Mouse (Mus musculus): ENCODE results near the gene Map7d1. TPM values are rescaled to one million over a fixed set of nuclear protein-coding genes. Genes with fewer than 3 reads are reported as not detected.

Gene Map7d1
- polyA plus RNA-seq, 1 experiment from 2014 or later = 37.0 TPM

DNA sequence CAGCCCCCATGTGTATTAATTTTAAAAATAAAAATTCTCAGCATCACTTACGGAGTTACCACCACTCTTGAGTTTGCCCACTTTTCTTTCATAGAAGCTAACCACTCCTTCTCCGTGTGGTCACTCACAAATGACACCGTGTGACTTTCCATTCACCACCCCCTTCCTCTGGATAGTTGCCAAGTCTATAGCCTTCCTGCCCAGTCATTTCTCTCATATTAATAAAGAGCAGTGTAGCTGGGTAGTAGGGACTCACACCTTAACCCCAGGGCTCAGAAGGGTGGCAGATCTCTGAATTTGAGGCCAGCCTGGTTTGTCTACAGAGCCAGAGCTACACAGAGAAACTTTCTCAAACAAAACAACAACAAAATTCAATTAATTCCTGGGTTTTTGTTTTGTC, 58.7 kb downstream of the Map7d1 start:
- 57% methylated on average over 3 of the region's 3 CpGs for WGBS (ENCODE audit: insufficient replicate concordance)
- no peak overlapping the region for H3K9ac ChIP-seq (ENCODE audit: low read depth, low read length)
- no peak overlapping the region for H3K27ac ChIP-seq (ENCODE audit: low read depth, low read length)
- peaks cover 9% of the 10 kb centered on the region for H3K36me3 ChIP-seq (ENCODE audit: control insufficient read depth, insufficient read depth, low read length)
- H3K4me3 ChIP-seq (ENCODE audit: low read depth, low read length) = no peak overlapping the region
- no peaks in the 10 kb centered on the region for H3K27me3 ChIP-seq (ENCODE audit: control insufficient read depth, insufficient read depth, low read length)
- H3K4me1 ChIP-seq (ENCODE audit: control insufficient read depth, insufficient read depth, low read length) = peaks cover 32% of the 10 kb centered on the region
- H3K4me2 ChIP-seq = no peak overlapping the region
- no peaks in the 10 kb centered on the region for H3K9me3 ChIP-seq (replicated peaks; ENCODE audit: control insufficient read depth, low read length)
- no peak for ATAC-seq (replicated peaks; ENCODE audit: insufficient number of reproducible peaks, low FRiP score, low TSS enrichment)

DNA sequence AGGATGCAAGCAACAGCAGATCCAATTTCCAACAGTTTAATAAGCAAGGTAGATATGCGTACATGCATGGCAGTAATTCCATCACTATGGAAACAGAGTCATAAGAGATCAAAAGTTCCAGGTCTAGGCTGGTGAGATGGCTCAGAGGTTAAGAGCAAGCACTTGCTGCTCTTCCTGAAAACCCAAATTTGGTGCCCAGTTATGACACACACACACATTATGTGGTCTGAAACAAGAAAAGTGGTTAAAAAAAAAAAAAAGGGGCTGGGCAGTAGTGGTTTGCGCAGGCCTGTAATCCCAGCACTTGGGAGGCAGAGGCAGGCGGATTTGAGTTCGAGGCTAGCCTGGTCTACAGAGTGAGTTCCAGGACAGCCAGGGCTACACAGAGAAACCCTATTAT, 61.2 kb downstream of the Map7d1 start:
- WGBS (ENCODE audit: insufficient replicate concordance) = 94% methylated on average over 4 of the region's 4 CpGs
- Histone ChIP-seq H3K4me3 (ENCODE audit: low read depth, low read length) (no peak overlapping the region), H3K27ac (ENCODE audit: low read depth, low read length) (no peak overlapping the region), H3K9ac (ENCODE audit: low read depth, low read length) (no peak overlapping the region), H3K36me3 (ENCODE audit: control insufficient read depth, insufficient read depth, low read length) (peaks cover 15% of the 10 kb centered on the region), H3K27me3 (ENCODE audit: control insufficient read depth, insufficient read depth, low read length) (no peaks in the 10 kb centered on the region), H3K9me3 (replicated peaks; ENCODE audit: control insufficient read depth, low read length) (no peaks in the 10 kb centered on the region), H3K4me2 (no peak overlapping the region), H3K4me1 (ENCODE audit: control insufficient read depth, insufficient read depth, low read length) (peaks cover 20% of the 10 kb centered on the region)
- ATAC-seq (replicated peaks; ENCODE audit: insufficient number of reproducible peaks, low FRiP score, low TSS enrichment) = no peak

DNA sequence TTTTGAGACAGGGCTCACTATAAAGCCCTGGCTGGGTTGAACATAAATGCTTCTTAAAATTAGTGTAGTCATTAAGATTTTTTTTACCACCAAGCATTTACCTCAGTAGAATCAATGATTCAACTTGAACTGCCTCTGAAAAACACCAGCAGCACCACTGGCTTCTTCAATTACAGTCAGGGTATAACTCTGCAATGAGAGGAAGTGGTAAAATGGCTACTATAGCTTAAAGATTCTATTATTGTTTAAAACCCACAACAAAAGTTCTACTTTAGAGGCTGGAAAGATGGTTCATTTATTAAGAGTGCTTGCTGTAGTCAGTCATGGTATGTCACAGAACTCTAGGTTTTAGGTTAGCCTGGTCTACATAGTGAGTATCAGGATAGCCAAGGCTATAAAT, 61.9 kb downstream of the Map7d1 start:
- Histone ChIP-seq H3K4me2 (no peak overlapping the region), H3K9me3 (replicated peaks; ENCODE audit: control insufficient read depth, low read length) (no peaks in the 10 kb centered on the region), H3K27ac (ENCODE audit: low read depth, low read length) (no peak overlapping the region), H3K27me3 (ENCODE audit: control insufficient read depth, insufficient read depth, low read length) (no peaks in the 10 kb centered on the region), H3K4me1 (ENCODE audit: control insufficient read depth, insufficient read depth, low read length) (peaks cover 15% of the 10 kb centered on the region), H3K9ac (ENCODE audit: low read depth, low read length) (no peak overlapping the region), H3K4me3 (ENCODE audit: low read depth, low read length) (no peak overlapping the region), H3K36me3 (ENCODE audit: control insufficient read depth, insufficient read depth, low read length) (peaks cover 15% of the 10 kb centered on the region)
- no peak for ATAC-seq (replicated peaks; ENCODE audit: insufficient number of reproducible peaks, low FRiP score, low TSS enrichment)

DNA sequence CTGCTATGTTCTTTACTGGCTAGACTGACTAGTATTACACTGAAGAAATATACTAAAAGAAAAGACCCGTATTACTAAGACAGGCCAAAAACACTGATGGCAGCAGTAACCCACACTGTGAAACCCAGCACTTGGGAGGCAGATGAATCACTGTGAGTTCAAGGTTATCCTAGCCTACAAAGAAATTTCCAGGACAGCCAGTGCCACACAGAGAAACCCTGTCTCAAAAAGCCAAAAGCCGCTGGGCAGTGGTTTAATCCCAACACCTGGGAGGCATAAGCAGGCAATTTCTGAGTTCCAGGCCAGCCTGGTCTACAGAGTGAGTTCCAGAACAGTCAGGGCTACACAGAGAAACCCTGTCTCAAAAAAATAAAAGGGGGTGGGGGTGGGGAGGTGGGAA, 65.5 kb downstream of the Map7d1 start:
- no peaks in the 10 kb centered on the region for H3K4me1 ChIP-seq (ENCODE audit: control insufficient read depth, insufficient read depth, low read length)
- 96% methylated on average over 2 of the region's 2 CpGs for WGBS (ENCODE audit: insufficient replicate concordance)
- H3K27ac ChIP-seq (ENCODE audit: low read depth, low read length) = no peak overlapping the region
- no peak overlapping the region for H3K4me2 ChIP-seq
- H3K9ac ChIP-seq (ENCODE audit: low read depth, low read length) = no peak overlapping the region
- H3K27me3 ChIP-seq (ENCODE audit: control insufficient read depth, insufficient read depth, low read length) = no peaks in the 10 kb centered on the region
- peaks cover 15% of the 10 kb centered on the region for H3K36me3 ChIP-seq (ENCODE audit: control insufficient read depth, insufficient read depth, low read length)
- no peaks in the 10 kb centered on the region for H3K9me3 ChIP-seq (replicated peaks; ENCODE audit: control insufficient read depth, low read length)
- no peak overlapping the region for H3K4me3 ChIP-seq (ENCODE audit: low read depth, low read length)
- no peak for ATAC-seq (replicated peaks; ENCODE audit: insufficient number of reproducible peaks, low FRiP score, low TSS enrichment)

DNA sequence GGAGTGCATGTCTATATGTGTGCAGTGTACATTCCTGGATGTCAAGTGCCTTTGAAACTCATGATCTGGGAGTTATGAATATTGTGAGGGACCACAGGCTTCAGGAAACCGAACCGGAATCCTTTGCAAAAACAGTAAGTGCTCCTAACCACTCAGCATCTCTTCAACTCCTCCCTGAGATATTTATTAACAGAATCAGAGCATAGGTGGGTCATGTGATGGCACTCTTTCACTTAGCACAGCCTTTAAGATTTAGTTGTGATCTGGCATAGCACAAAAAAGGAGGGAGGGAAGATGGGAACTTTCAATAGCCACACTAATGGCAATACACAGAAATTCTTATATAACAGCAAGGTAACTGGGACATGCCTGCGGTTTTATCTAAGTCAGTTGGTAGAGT, 69.0 kb downstream of the Map7d1 start:
- WGBS (ENCODE audit: insufficient replicate concordance) = 95% methylated on average over 3 of the region's 3 CpGs
- peaks cover 6% of the 10 kb centered on the region for H3K36me3 ChIP-seq (ENCODE audit: control insufficient read depth, insufficient read depth, low read length)
- no peak for ATAC-seq (replicated peaks; ENCODE audit: insufficient number of reproducible peaks, low FRiP score, low TSS enrichment)
- H3K27me3 ChIP-seq (ENCODE audit: control insufficient read depth, insufficient read depth, low read length) = no peaks in the 10 kb centered on the region
- H3K27ac ChIP-seq (ENCODE audit: low read depth, low read length) = no peak overlapping the region
- H3K4me2 ChIP-seq = no peak overlapping the region
- H3K9me3 ChIP-seq (replicated peaks; ENCODE audit: control insufficient read depth, low read length) = no peaks in the 10 kb centered on the region
- H3K4me1 ChIP-seq (ENCODE audit: control insufficient read depth, insufficient read depth, low read length) = no peaks in the 10 kb centered on the region
- no peak overlapping the region for H3K4me3 ChIP-seq (ENCODE audit: low read depth, low read length)
- H3K9ac ChIP-seq (ENCODE audit: low read depth, low read length) = no peak overlapping the region

DNA sequence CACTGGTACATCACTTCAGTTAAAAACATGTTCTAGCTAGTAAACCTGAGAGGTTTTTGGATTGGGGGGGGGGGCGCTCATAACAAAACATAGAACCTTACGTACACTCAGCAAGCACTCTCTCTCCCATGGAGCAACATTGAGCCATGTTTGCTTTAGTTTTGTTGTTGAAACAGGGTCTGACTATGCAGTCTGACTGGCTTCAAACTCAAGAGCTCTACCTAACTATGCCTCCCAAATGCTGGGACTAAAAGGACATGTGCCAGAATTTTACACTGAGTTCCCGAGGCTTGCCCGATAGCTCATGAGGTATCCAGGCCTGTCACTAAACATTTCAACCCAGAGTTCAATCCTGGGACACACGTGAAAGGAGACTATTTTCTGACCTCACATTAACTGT, 73.1 kb downstream of the Map7d1 start:
- no peaks in the 10 kb centered on the region for H3K27me3 ChIP-seq (ENCODE audit: control insufficient read depth, insufficient read depth, low read length)
- H3K4me1 ChIP-seq (ENCODE audit: control insufficient read depth, insufficient read depth, low read length) = no peaks in the 10 kb centered on the region
- ATAC-seq (replicated peaks; ENCODE audit: insufficient number of reproducible peaks, low FRiP score, low TSS enrichment) = no peak
- H3K27ac ChIP-seq (ENCODE audit: low read depth, low read length) = no peak overlapping the region
- no peak overlapping the region for H3K9ac ChIP-seq (ENCODE audit: low read depth, low read length)
- H3K4me3 ChIP-seq (ENCODE audit: low read depth, low read length) = no peak overlapping the region
- H3K9me3 ChIP-seq (replicated peaks; ENCODE audit: control insufficient read depth, low read length) = no peaks in the 10 kb centered on the region
- peaks cover 15% of the 10 kb centered on the region for H3K36me3 ChIP-seq (ENCODE audit: control insufficient read depth, insufficient read depth, low read length)
- WGBS (ENCODE audit: insufficient replicate concordance) = 87% methylated on average over 5 of the region's 5 CpGs
- no peak overlapping the region for H3K4me2 ChIP-seq

Other genes starting within 250 kb of the Map7d1 start
- 0.33 and 0.70 TPM in 2 replicates for gene Csf3r, start 231.8 kb downstream of the Map7d1 start, polyA plus RNA-seq (2014; fragmentation: Nextera tagmentation; extraction: Ambion mirVana)
- 136 and 155 TPM in 2 replicates for gene Mrps15, start 209.4 kb downstream of the Map7d1 start, polyA plus RNA-seq (2014; fragmentation: Nextera tagmentation; extraction: Ambion mirVana)
- 5.3 TPM in 2 replicates for gene Oscp1, start 197.8 kb downstream of the Map7d1 start, polyA plus RNA-seq (2014; fragmentation: Nextera tagmentation; extraction: Ambion mirVana)
- gene Lsm10, start 159.7 kb downstream of the Map7d1 start, polyA plus RNA-seq (2014; fragmentation: Nextera tagmentation; extraction: Ambion mirVana) = 42.8 and 44.5 TPM in 2 replicates
- gene Stk40, start 152.4 kb downstream of the Map7d1 start, polyA plus RNA-seq (2014; fragmentation: Nextera tagmentation; extraction: Ambion mirVana) = 18.5 and 23.2 TPM in 2 replicates
- 31.9 and 33.5 TPM in 2 replicates for gene Eva1b, start 108.6 kb downstream of the Map7d1 start, polyA plus RNA-seq (2014; fragmentation: Nextera tagmentation; extraction: Ambion mirVana)
- gene Sh3d21, start 92.9 kb downstream of the Map7d1 start, polyA plus RNA-seq (2014; fragmentation: Nextera tagmentation; extraction: Ambion mirVana) = 2.7 and 3.1 TPM in 2 replicates
- gene Thrap3, start 53.6 kb downstream of the Map7d1 start, polyA plus RNA-seq (2014; fragmentation: Nextera tagmentation; extraction: Ambion mirVana) = 131 and 155 TPM in 2 replicates
- 11.0 and 28.0 TPM in 2 replicates for gene Trappc3, start 6.0 kb upstream of the Map7d1 start, polyA plus RNA-seq (2014; fragmentation: Nextera tagmentation; extraction: Ambion mirVana)
- 2.0 and 3.0 TPM in 2 replicates for gene Col8a2, start 30.4 kb upstream of the Map7d1 start, polyA plus RNA-seq (2014; fragmentation: Nextera tagmentation; extraction: Ambion mirVana)
- gene Adprhl2, start 65.4 kb upstream of the Map7d1 start, polyA plus RNA-seq (2014; fragmentation: Nextera tagmentation; extraction: Ambion mirVana) = 28.8 and 30.1 TPM in 2 replicates
- 0.96 and 1.5 TPM in 2 replicates for gene Tekt2, start 69.3 kb upstream of the Map7d1 start, polyA plus RNA-seq (2014; fragmentation: Nextera tagmentation; extraction: Ambion mirVana)
- gene Ago3, start 173.2 kb upstream of the Map7d1 start, polyA plus RNA-seq (2014; fragmentation: Nextera tagmentation; extraction: Ambion mirVana) = 8.4 and 15.7 TPM in 2 replicates
- 3.9 and 4.1 TPM in 2 replicates for gene Ago1, start 212.2 kb upstream of the Map7d1 start, polyA plus RNA-seq (2014; fragmentation: Nextera tagmentation; extraction: Ambion mirVana)

Measured in heart, embryonic 11.5 days (tissue).